Mouse (Mus musculus) neural tube, embryonic 13.5 days (tissue): ENCODE data around the gene Spata13. TPM values are rescaled to one million over a fixed set of nuclear protein-coding genes. Genes with fewer than 3 reads are reported as not detected.

Source experiments
- ATAC-seq: fragments of 200-750 bp; cut with Nextera tagmentation; 2 replicates; pipeline ENCODE4 v1.8.0; 2017; ENCODE audit warnings: low read depth, mild to moderate bottlenecking, moderate TSS enrichment, moderate library complexity
- H3K27ac ChIP-seq: fragments of 300-500 bp; sonication (generic); replicated peaks from 2 replicates; pipeline ENCODE4 v1.5.1; 2015; ENCODE audit warnings: moderate library complexity, mild to moderate bottlenecking, inconsistent platforms
- H3K27me3 ChIP-seq: fragments of 300-500 bp; sonication (generic); 2 replicates; pipeline ENCODE4 v1.6.1; 2015; ENCODE audit warnings: mild to moderate bottlenecking, inconsistent platforms
- H3K36me3 ChIP-seq: fragments of 300-500 bp; sonication (generic); 2 replicates; pipeline ENCODE4 v1.6.1; 2015; ENCODE audit warnings: mild to moderate bottlenecking, inconsistent platforms
- H3K4me1 ChIP-seq: fragments of 300-500 bp; sonication (generic); replicated peaks from 2 replicates; pipeline ENCODE4 v1.6.1; 2015; ENCODE audit warnings: inconsistent platforms
- H3K4me2 ChIP-seq: fragments of 300-500 bp; sonication (generic); 2 replicates; pipeline ENCODE4 v1.6.1; 2015; ENCODE audit warnings: inconsistent platforms, mild to moderate bottlenecking, moderate library complexity
- H3K4me3 ChIP-seq: fragments of 300-500 bp; sonication (generic); 2 replicates; pipeline ENCODE4 v1.5.1; 2015; ENCODE audit warnings: mild to moderate bottlenecking, inconsistent platforms
- H3K9ac ChIP-seq: fragments of 300-500 bp; sonication (generic); 2 replicates; pipeline ENCODE4 v1.6.1; 2015; ENCODE audit warnings: moderate library complexity, mild to moderate bottlenecking, inconsistent platforms
- H3K9me3 ChIP-seq: fragments of 300-500 bp; sonication (generic); 2 replicates; pipeline ENCODE4 v1.6.1; 2016; ENCODE audit warnings: inconsistent platforms
- WGBS: fragments of 180-500 bp; shearing (Covaris S2); methylation state at CpG from one replicate; pipeline ENCODE4 v1.1.7; 2015; 5-methylcytosine and 5-hydroxymethylcytosine counted together
- polyA plus RNA-seq: library from polyadenylated mRNA; unstranded; fragments of >200 nt; fragmentation: Nextera tagmentation; extraction: Ambion mirVana; gene quantifications from 2 replicates; pipeline ENCODE4 v1.2.1, GENCODE M21; 2015

Gene Spata13
- polyA plus RNA-seq, 1 experiment from 2014 or later: 22.2 TPM

DNA sequence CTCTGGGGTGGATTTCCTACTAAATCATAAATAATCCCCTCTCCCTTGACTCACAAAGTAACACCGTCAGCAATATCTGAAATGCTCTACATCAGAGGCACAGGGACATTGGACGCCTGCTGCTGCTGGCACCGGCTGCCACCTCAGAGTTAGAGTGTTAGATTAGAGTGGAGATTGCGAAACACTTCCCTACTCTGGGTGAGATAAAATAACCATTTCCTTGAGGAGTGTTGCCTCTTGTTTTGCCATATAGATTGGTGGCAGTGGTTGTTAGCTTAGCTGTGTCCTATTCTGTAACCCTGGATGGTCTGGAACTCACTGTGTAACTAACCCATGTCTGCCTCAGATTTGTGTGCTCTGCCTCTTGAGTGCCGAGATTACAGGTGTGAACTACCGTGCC, 111.4 kb downstream of the Spata13 start:
- peaks cover 22% of the 10 kb centered on the region; the same call in 1 of the 2 replicates for H3K36me3 ChIP-seq
- H3K4me1 ChIP-seq: peaks cover 29% of the 10 kb centered on the region
- 78% methylated on average over 6 of the region's 6 CpGs for WGBS

DNA sequence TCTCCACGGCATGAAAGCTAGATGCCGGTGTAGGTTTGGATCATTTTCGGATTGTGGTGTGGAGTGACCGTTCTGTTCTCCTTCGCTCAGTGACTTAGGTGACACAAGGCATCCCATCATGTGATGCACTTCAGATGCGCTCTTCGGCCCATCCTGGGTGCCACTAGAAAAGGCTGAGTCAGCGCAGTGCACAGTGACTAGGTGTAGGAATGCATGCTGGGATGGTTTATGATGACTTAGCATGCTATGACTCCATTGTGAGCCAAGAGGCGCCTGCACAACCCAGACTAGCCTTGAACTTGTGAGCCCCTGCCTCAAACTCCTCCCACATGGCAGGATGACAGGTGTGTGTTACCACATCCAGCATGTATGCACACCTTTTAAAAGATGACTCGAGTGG, 112.3 kb downstream of the Spata13 start:
- Histone ChIP-seq H3K4me2 (no peak overlapping the region), H3K9me3 (no peaks in the 10 kb centered on the region), H3K4me1 (peaks cover 19% of the 10 kb centered on the region), H3K27me3 (no peaks in the 10 kb centered on the region), H3K27ac (no peak overlapping the region), H3K36me3 (peaks cover 29% of the 10 kb centered on the region; the same call in 1 of the 2 replicates), H3K9ac (no peak overlapping the region), H3K4me3 (no peak overlapping the region)
- ATAC-seq: no peak
- 97% methylated on average over 10 of the region's 10 CpGs for WGBS

More for the DNA sequence above, 111.4 kb downstream of the Spata13 start:
- no peak overlapping the region for H3K4me2 ChIP-seq
- H3K9ac ChIP-seq: no peak overlapping the region
- H3K4me3 ChIP-seq: no peak overlapping the region
- no peak overlapping the region for H3K27ac ChIP-seq
- no peaks in the 10 kb centered on the region for H3K9me3 ChIP-seq
- ATAC-seq: no peak
- no peaks in the 10 kb centered on the region for H3K27me3 ChIP-seq

DNA sequence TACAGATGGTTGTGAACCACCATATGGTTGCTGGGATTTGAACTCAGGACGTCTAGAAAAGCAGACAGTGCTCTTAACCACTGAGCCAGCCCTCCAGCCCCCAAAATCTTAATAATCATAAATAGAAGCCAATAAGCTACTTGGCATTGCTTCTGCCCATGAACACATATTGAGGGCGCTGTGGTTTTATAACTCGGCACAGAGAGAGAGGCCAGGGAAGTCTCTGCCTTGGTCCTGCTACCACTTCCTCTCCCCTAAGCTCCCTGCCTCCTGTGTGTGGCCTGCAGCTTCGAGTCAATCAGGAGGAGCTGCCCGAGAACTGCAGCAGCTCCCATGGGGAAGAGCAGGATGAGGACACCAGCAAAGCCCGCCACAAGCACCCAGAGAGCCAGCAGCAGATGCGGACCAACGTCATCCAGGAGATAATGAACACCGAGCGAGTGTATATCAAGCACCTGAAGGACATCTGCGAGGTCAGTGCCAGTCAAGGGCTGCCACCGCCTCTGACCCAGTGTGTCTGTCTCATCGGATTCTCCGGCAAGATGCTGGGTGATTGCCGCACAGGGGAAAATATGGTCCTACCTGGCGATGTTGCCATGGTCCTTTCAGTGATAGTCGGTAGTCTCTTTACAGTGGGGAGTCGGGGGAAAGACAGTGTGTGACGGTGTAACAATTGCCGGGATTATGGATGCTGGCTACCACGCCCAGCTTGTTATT, 113.5 kb downstream of the Spata13 start:
- Histone ChIP-seq H3K27ac (no peak overlapping the region), H3K4me3 (no peak overlapping the region), H3K4me2 (no peak overlapping the region), H3K9ac (no peak overlapping the region), H3K27me3 (no peaks in the 10 kb centered on the region), H3K36me3 (peaks cover 36% of the 10 kb centered on the region), H3K9me3 (no peaks in the 10 kb centered on the region), H3K4me1 (peaks cover 8% of the 10 kb centered on the region)
- ATAC-seq: no peak
- 90% methylated on average over 21 of the region's 21 CpGs for WGBS

DNA sequence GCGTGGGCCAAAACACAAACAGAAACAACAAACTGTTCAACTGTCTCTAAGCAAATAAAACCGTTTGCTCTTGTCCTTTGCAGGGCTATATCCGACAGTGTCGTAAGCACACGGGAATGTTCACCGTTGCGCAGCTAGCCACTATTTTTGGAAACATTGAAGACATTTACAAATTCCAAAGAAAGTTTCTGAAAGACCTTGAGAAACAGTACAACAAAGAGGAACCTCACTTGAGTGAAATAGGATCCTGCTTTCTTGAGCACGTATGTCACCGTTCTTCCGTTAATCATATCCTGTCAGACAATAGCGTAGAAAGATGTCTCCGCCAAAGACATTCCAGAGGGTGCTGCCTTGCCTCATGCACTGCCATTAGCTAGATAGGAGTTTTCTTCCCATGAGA, 116.1 kb downstream of the Spata13 start:
- ATAC-seq: no peak
- whole genome bisulfite sequencing: 88% methylated on average over 12 of the region's 12 CpGs
- Histone ChIP-seq H3K4me2 (no peak overlapping the region), H3K4me3 (no peak overlapping the region), H3K27me3 (no peaks in the 10 kb centered on the region), H3K36me3 (peaks cover 45% of the 10 kb centered on the region), H3K27ac (no peak overlapping the region), H3K9me3 (no peaks in the 10 kb centered on the region), H3K4me1 (peaks cover 6% of the 10 kb centered on the region; the same call in 1 of the 2 replicates), H3K9ac (no peak overlapping the region)

DNA sequence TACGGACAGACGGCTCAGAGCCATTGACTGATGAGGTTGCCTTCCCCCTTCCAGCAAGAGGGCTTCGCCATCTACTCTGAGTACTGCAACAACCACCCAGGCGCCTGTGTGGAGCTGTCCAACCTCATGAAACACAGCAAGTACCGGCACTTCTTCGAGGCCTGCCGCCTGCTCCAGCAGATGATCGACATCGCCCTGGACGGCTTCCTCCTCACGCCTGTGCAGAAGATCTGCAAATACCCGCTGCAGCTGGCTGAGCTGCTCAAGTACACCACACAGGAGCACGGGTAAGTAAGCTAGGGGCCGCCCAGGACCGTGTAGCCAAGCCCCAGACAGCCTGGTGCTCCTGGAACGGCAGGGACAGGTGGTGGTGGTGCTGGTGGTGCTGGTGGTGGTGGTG, 117.8 kb downstream of the Spata13 start:
- ATAC-seq: no peak
- H3K4me3 ChIP-seq: no peak overlapping the region
- no peak overlapping the region for H3K27ac ChIP-seq
- peaks cover 6% of the 10 kb centered on the region; the same call in 1 of the 2 replicates for H3K4me1 ChIP-seq
- 97% methylated on average over 16 of the region's 16 CpGs for whole genome bisulfite sequencing
- H3K4me2 ChIP-seq: no peak overlapping the region
- H3K9ac ChIP-seq: no peak overlapping the region
- H3K27me3 ChIP-seq: no peaks in the 10 kb centered on the region
- H3K9me3 ChIP-seq: no peaks in the 10 kb centered on the region
- H3K36me3 ChIP-seq: peaks cover 56% of the 10 kb centered on the region

DNA sequence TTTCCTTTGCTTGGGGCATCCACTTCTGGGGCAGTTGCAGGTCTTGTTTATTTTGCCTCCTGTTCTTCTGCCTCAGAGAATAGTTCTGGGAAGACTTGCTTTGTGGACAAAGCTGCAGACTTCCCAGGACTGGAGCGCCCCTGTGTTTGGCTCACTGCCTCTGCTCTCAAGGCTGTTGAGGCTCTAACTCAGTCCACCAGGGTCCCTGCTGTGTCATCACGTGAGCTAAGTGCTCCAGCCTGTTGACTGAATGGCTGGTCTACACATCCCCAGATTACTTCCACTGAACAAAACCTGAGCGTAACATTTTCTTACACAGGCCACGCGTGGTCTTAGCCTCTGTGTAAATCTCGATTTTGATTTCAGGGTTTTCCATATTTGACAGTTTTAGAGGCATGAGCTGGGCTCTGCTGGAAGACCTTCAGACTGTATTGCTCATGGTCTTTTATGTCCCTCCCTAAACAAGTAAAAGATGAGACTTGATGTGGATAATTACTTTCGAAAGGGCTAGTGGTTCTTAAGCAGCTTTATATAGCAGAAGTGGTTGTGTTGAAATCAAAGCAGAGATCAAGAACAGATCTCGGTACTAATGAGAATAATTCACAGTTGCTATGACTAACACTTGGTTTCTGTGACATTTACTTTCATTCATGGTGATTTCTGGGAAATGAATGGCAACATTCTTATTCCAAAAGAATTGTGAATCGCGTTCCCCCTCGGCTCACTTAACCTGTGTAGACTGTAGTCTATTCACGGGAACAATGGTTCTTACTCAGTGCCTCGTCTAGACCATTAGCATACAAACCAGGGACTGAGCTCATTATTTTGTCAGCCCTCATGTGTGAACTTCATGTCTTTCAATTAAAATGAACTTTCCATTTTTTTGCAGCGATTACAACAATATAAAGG, 119.3 kb downstream of the Spata13 start:
- H3K27ac ChIP-seq: 0 out of 2 replicates have a peak overlapping the region, but pooled peaks have one; percentile 10
- peaks cover 6% of the 10 kb centered on the region; the same call in 1 of the 2 replicates for H3K4me1 ChIP-seq
- H3K4me3 ChIP-seq: no peak overlapping the region
- H3K9me3 ChIP-seq: no peaks in the 10 kb centered on the region
- no peak overlapping the region for H3K4me2 ChIP-seq
- ATAC-seq: 0 out of 2 replicates have a peak, but pooled peaks have one; percentile 50
- WGBS: 48% methylated on average over 14 of the region's 14 CpGs
- H3K27me3 ChIP-seq: no peaks in the 10 kb centered on the region
- no peak overlapping the region for H3K9ac ChIP-seq
- H3K36me3 ChIP-seq: peaks cover 56% of the 10 kb centered on the region

DNA sequence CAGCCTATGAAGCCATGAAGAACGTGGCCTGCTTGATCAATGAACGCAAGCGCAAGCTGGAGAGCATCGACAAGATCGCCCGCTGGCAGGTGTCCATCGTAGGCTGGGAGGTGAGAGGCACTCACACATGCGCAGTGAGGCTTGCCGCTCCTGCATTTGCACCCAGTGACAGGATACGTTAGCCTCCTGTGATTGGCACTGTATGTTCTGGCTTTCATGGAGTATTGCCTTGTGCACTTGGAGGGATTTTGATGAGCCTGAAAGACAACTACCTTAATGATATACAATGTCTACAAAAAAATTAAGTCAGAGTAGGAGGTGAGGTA, 120.0 kb downstream of the Spata13 start:
- Histone ChIP-seq H3K4me3 (no peak overlapping the region), H3K36me3 (peaks cover 58% of the 10 kb centered on the region), H3K27me3 (no peaks in the 10 kb centered on the region), H3K9ac (no peak overlapping the region), H3K9me3 (no peaks in the 10 kb centered on the region), H3K4me2 (no peak overlapping the region), H3K4me1 (peaks cover 6% of the 10 kb centered on the region; the same call in 1 of the 2 replicates), H3K27ac (no peak overlapping the region)
- WGBS: 84% methylated on average over 10 of the region's 10 CpGs
- no peak for ATAC-seq

DNA sequence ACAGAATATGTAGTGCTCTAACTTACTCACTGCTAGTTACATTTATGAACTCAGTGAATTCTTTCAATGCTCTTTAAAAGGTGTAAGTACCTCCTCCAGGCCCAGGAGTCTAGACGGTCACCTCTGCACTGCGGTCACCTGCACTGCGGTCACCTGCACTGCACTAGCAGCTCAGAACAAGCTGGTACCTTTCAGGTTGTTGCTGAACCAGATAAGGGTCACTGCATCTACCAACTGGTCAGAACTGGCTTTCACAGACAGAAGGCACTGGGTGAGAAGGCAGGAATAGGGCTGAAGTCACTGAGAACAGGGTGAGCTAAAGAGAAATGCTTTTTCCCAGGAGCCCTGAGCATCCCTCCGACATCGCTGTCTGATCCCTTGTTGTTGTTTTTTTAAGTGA, 120.9 kb downstream of the Spata13 start:
- no peak for ATAC-seq
- peaks cover 64% of the 10 kb centered on the region for H3K36me3 ChIP-seq
- WGBS: 95% methylated on average over 5 of the region's 5 CpGs

DNA sequence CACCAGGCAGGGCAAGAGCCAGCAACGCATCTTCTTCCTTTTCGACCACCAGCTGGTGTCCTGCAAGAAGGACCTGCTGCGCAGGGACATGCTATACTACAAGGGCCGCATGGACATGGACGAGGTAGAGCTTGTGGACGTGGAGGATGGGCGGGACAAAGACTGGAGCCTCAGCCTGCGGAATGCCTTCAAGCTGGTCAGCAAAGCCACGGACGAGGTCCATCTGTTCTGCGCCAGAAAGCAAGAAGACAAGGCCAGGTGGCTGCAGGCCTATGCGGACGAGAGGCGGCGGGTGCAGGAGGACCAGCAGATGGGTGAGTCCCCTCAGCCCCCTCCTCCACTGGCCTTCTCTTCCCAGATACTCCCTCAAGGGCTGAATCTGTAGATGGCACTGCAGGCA, 122.5 kb downstream of the Spata13 start:
- Histone ChIP-seq H3K9ac (no peak overlapping the region), H3K9me3 (no peaks in the 10 kb centered on the region), H3K4me3 (no peak overlapping the region), H3K4me1 (peaks cover 6% of the 10 kb centered on the region; the same call in 1 of the 2 replicates), H3K36me3 (peaks cover 66% of the 10 kb centered on the region), H3K4me2 (no peak overlapping the region), H3K27ac (no peak overlapping the region), H3K27me3 (no peaks in the 10 kb centered on the region)
- ATAC-seq: no peak
- WGBS: 92% methylated on average over 15 of the region's 15 CpGs

More for the DNA sequence above, 120.9 kb downstream of the Spata13 start:
- H3K9ac ChIP-seq: no peak overlapping the region
- H3K27me3 ChIP-seq: no peaks in the 10 kb centered on the region
- no peaks in the 10 kb centered on the region for H3K9me3 ChIP-seq
- no peak overlapping the region for H3K4me2 ChIP-seq
- H3K27ac ChIP-seq: no peak overlapping the region
- H3K4me3 ChIP-seq: no peak overlapping the region
- H3K4me1 ChIP-seq: peaks cover 6% of the 10 kb centered on the region; the same call in 1 of the 2 replicates

DNA sequence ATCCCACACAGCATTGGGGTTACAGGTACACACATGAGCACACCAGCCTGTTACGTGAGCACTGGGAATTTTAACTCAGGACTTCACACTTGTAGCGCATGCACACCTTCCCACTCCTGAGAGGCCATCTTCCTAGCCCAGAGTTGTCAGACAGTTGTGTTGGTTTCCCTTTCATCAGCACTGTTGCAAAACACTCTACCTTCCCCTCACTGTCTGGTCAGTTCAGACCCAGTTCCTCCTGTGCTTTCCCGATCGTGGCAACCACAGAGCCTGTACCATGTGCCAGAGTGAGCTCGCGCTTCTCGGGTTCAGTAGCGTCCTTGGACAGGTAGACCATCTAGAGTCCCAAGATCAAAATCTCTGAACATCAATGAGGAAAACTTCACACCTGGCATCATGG, 123.5 kb downstream of the Spata13 start:
- no peak overlapping the region for H3K9ac ChIP-seq
- H3K9me3 ChIP-seq: no peaks in the 10 kb centered on the region
- H3K4me2 ChIP-seq: no peak overlapping the region
- H3K36me3 ChIP-seq: peaks cover 65% of the 10 kb centered on the region
- peaks cover 6% of the 10 kb centered on the region; the same call in 1 of the 2 replicates for H3K4me1 ChIP-seq
- no peaks in the 10 kb centered on the region for H3K27me3 ChIP-seq
- ATAC-seq: no peak
- no peak overlapping the region for H3K4me3 ChIP-seq
- 96% methylated on average over 8 of the region's 8 CpGs for WGBS
- no peak overlapping the region for H3K27ac ChIP-seq

DNA sequence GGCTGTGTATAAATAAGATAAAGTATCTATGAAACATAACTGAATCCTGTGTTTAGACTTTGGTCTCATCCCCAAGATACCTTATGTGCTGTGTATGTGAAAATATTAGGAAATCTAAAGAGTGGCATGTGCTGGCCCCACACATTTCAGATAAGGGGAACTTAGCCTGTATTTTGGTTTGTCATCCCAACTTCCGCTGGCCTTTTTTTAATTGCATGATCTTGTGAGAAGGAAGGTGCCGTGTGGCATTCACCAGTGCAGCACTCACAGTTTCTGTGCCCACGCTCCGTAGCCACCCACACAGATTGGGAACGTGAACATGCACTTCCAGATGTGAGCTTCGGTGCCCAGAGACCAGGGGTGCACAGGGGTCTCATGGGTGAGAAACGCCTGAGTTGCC, 123.9 kb downstream of the Spata13 start:
- H3K9me3 ChIP-seq: no peaks in the 10 kb centered on the region
- no peak overlapping the region for H3K4me2 ChIP-seq
- H3K4me1 ChIP-seq: peaks cover 5% of the 10 kb centered on the region; the same call in 1 of the 2 replicates
- ATAC-seq: no peak
- H3K27ac ChIP-seq: no peak overlapping the region
- no peak overlapping the region for H3K9ac ChIP-seq
- no peak overlapping the region for H3K4me3 ChIP-seq
- H3K36me3 ChIP-seq: peaks cover 65% of the 10 kb centered on the region
- 96% methylated on average over 7 of the region's 7 CpGs for WGBS
- H3K27me3 ChIP-seq: no peaks in the 10 kb centered on the region

DNA sequence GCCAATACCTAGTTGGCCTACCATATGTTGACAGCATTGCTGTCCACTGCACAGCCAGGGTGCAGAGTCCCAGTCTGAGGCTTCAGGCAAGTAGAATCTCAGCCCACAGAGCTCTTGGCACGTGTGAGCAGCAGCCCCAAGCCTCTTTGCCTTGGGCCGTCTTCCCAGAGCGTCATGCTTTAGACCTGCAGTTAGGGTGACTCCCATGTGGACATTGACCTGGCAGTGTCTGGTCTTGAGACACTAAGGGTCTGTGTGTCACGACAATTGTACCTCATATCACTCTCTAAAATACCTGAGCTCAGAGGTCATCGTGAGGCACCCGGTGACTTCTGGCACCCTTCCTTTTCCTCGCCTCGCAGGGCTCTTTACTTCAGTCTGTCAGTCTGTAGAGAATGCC, 125.3 kb downstream of the Spata13 start:
- H3K27ac ChIP-seq: no peak overlapping the region
- H3K9me3 ChIP-seq: no peaks in the 10 kb centered on the region
- WGBS: 93% methylated on average over 8 of the region's 8 CpGs
- ATAC-seq: no peak
- H3K4me2 ChIP-seq: no peak overlapping the region
- no peak overlapping the region for H3K4me3 ChIP-seq
- peaks cover 61% of the 10 kb centered on the region for H3K36me3 ChIP-seq
- H3K4me1 ChIP-seq: peaks cover 5% of the 10 kb centered on the region
- no peak overlapping the region for H3K9ac ChIP-seq
- H3K27me3 ChIP-seq: no peaks in the 10 kb centered on the region
